Mouse (Mus musculus) thymus, adult 2 months (tissue): ENCODE data around the gene Prrc2b. TPM values are rescaled to one million over a fixed set of nuclear protein-coding genes. Genes with fewer than 3 reads are reported as not detected.

Experiments used
- DNase-seq: peaks from one replicate; pipeline ENCODE4 v3.0.0; 2021
- H3K27ac ChIP-seq: fragments of 200-500 bp; 2 replicates; pipeline ENCODE4 v1.5.1; 2012; ENCODE audit warnings: low read length, control low read depth; ENCODE audit not compliant: control insufficient read depth, insufficient read depth
- H3K27me3 ChIP-seq: fragments of 200-500 bp; 2 replicates; pipeline ENCODE4 v1.6.1; 2012; ENCODE audit warnings: mild to moderate bottlenecking, low read length, moderate library complexity, mixed read lengths; ENCODE audit not compliant: control insufficient read depth, insufficient read depth
- H3K36me3 ChIP-seq: fragments of 200-500 bp; 2 replicates; pipeline ENCODE4 v1.6.1; 2012; ENCODE audit warnings: mild to moderate bottlenecking, low read length, moderate library complexity; ENCODE audit not compliant: control insufficient read depth, insufficient read depth
- H3K4me1 ChIP-seq: fragments of 200-500 bp; replicated peaks from 2 replicates; pipeline ENCODE4 v1.6.1; 2012; ENCODE audit warnings: low read length; ENCODE audit not compliant: control insufficient read depth, insufficient read depth
- H3K4me3 ChIP-seq: fragments of 200-500 bp; 2 replicates; pipeline ENCODE4 v1.5.1; 2012; ENCODE audit warnings: mild to moderate bottlenecking, low read length, control low read depth, moderate library complexity; ENCODE audit not compliant: control insufficient read depth, insufficient read depth
- CTCF ChIP-seq: fragments of 200-500 bp; IDR thresholded peaks from 2 replicates; pipeline ENCODE4 v1.5.1; 2012; ENCODE audit warnings: mild to moderate bottlenecking, control low read depth, low read length, moderate library complexity, borderline replicate concordance; ENCODE audit not compliant: control insufficient read depth, poor library complexity, insufficient read depth; ENCODE audit errors: extremely low read depth
- POLR2A ChIP-seq: fragments of 200-500 bp; IDR thresholded peaks from 2 replicates; pipeline ENCODE4 v1.6.1; 2012; ENCODE audit warnings: mild to moderate bottlenecking, low read length, control low read depth, moderate library complexity; ENCODE audit not compliant: control insufficient read depth, poor library complexity, insufficient read depth; ENCODE audit errors: extremely low read depth
- WGBS: fragments of 180-500 bp; shearing (Covaris S2); methylation state at CpG from one replicate; pipeline ENCODE4 v1.1.7; 2018; 5-methylcytosine and 5-hydroxymethylcytosine counted together
- polyA plus RNA-seq: library from polyadenylated mRNA; depleted of rRNA; stranded (reverse); fragments of >200 nt; gene quantifications from 2 replicates; pipeline ENCODE4 v1.2.3, GENCODE M21; 2012

The Prrc2b gene
- polyA plus RNA-seq, 1 experiment: 104 TPM

GRCm38 (mm10) chr2:32189060-32189681 is 38.3 kb downstream of the Prrc2b start:
- WGBS: 77% methylated on average over 5 of the region's 5 CpGs
- Histone ChIP-seq H3K4me3 (no peak overlapping the region), H3K27ac (no peak overlapping the region), H3K4me1 (no peaks in the 10 kb centered on the region), H3K27me3 (no peaks in the 10 kb centered on the region), H3K36me3 (peaks cover 50% of the 10 kb centered on the region)
- no peak for TF ChIP-seq POLR2A
- no peak for TF ChIP-seq CTCF
- no peak for DNase-seq

GRCm38 (mm10) chr2:32190620-32191019 is 39.7 kb downstream of the Prrc2b start:
- no peaks in the 10 kb centered on the region for H3K27me3 ChIP-seq
- 69% methylated on average over 1 of the region's 1 CpGs for WGBS

GRCm38 (mm10) chr2:32191872-32192507 is 41.1 kb downstream of the Prrc2b start:
- H3K36me3 ChIP-seq: peaks cover 63% of the 10 kb centered on the region
- H3K27me3 ChIP-seq: no peaks in the 10 kb centered on the region
- H3K4me3 ChIP-seq: no peak overlapping the region
- peak; percentile 81 for DNase-seq
- no peak overlapping the region for H3K27ac ChIP-seq
- WGBS: 83% methylated on average over 17 of the region's 18 CpGs
- TF ChIP-seq POLR2A (no peak), CTCF (peak; percentile 83)
- no peaks in the 10 kb centered on the region for H3K4me1 ChIP-seq

More at GRCm38 (mm10) chr2:32190620-32191019, 39.7 kb downstream of the Prrc2b start:
- H3K4me1 ChIP-seq: no peaks in the 10 kb centered on the region
- H3K4me3 ChIP-seq: no peak overlapping the region
- H3K36me3 ChIP-seq: peaks cover 59% of the 10 kb centered on the region
- H3K27ac ChIP-seq: no peak overlapping the region
- no peak for TF ChIP-seq CTCF
- no peak for TF ChIP-seq POLR2A
- no peak for DNase-seq

- TF ChIP-seq POLR2A (no peak), CTCF (no peak)
- Histone ChIP-seq H3K4me3 (no peak overlapping the region), H3K4me1 (no peaks in the 10 kb centered on the region), H3K27me3 (no peaks in the 10 kb centered on the region), H3K27ac (no peak overlapping the region), H3K36me3 (peaks cover 94% of the 10 kb centered on the region)
- WGBS: 88% methylated on average over 11 of the region's 11 CpGs
- DNase-seq: no peak
Observed at GRCm38 (mm10) chr2:32198977-32199376, 48.1 kb downstream of the Prrc2b start.

- no peak overlapping the region for H3K27ac ChIP-seq
- H3K4me3 ChIP-seq: no peak overlapping the region
- no peak for DNase-seq
- peaks cover 93% of the 10 kb centered on the region for H3K36me3 ChIP-seq
- H3K27me3 ChIP-seq: no peaks in the 10 kb centered on the region
- no peaks in the 10 kb centered on the region for H3K4me1 ChIP-seq
- WGBS: 94% methylated on average over 4 of the region's 4 CpGs
- no peak for TF ChIP-seq CTCF
- TF ChIP-seq POLR2A: no peak
Observed at GRCm38 (mm10) chr2:32200033-32200432, 49.2 kb downstream of the Prrc2b start.

DNA sequence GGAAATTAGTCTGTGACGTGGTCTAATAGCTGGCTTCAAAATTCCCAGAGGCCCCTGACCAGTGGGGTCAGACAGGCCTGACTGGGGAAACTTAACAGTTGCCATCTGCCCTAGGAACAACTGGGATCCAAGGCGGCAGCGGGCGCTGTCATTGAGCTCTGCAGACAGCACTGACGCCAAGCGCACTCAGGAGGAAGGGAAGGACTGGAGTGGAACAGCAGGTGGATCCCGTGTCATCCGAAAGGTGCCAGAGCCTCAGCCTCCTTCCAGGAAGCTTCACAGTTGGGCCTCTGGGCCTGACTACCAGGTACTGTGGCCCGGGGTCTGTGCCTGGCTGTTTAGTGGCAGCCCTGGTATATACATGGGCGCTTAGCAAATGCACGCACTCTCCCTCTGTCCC is 49.8 kb downstream of the Prrc2b start:
- H3K36me3 ChIP-seq: peaks cover 92% of the 10 kb centered on the region
- DNase-seq: no peak
- TF ChIP-seq CTCF (no peak), POLR2A (no peak)
- H3K27ac ChIP-seq: no peak overlapping the region
- no peaks in the 10 kb centered on the region for H3K27me3 ChIP-seq
- no peaks in the 10 kb centered on the region for H3K4me1 ChIP-seq
- no peak overlapping the region for H3K4me3 ChIP-seq
- 88% methylated on average over 11 of the region's 11 CpGs for WGBS
